Mouse (Mus musculus) olfactory bulb, adult 2 months (tissue): ENCODE measurements around the gene Rab25.
A peak's percentile ranks its signal among the peaks of the same experiment; 100 is the strongest.

Experiments used
- CTCF ChIP-seq: fragments of 200-500 bp; IDR thresholded peaks from 2 replicates; pipeline ENCODE4 v1.5.1; 2012; ENCODE audit warnings: low read depth, mild to moderate bottlenecking, low read length, moderate library complexity; ENCODE audit not compliant: insufficient read depth
- POLR2A ChIP-seq: fragments of 200-500 bp; IDR thresholded peaks from 2 replicates; pipeline ENCODE4 v1.6.1; 2012; ENCODE audit warnings: mild to moderate bottlenecking, low read depth, low read length, moderate library complexity; ENCODE audit not compliant: insufficient read depth

DNA sequence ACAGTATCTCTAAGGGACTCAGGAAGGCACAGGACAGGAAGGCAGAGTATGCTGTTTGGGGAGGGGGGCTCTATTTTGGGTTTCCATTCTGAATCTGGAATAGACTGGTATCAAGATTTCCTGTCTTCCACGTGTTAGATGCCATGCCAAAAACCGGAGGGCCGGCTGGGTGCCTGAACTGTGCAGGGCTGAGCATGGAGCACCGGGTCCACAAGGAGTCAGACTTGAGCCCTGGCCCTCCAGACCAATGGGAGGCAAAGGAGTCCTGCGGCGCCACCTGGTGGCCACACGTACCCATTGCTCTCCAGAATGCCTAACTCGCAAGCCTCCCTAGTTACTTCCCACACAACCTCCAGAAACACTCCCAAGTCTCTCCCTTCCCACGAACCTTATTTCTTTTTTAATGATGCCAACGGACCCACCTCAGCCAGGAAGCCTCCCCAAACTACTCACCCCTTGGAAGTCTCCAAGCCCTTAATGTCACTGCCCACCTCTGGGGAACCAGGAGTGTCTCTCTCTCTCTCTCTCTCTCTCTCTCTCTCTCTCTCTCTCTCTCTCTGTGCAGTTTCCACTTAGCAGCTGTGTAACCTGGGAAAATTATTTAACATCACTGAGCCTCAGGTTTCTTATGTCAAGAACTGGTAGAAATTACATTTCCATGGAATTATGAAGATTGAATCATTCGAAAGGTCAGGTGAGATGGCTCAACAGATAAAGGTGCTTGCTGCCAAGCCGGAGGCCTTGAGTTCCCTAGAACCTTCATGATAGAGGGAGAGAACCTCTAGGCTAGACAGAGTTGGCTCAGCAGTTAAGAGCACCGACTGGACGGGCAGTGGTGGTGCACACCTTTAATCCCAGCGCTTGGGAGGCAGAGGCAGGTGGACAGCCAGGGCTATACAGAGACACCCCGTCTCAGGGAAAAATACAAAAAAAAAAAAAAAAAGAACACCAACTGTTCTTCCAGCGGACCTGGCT is 21.7 kb downstream of the Rab25 start:
- TF ChIP-seq POLR2A = no peak
- peak; percentile 99 for TF ChIP-seq CTCF
